Mouse (Mus musculus) myocyte (in vitro differentiated cells): Measurements from ENCODE around the gene Thap4. TPM values are rescaled to one million over a fixed set of nuclear protein-coding genes. Genes with fewer than 3 reads are reported as not detected.

Source experiments
- H3K27me3 ChIP-seq: one replicate; pipeline ENCODE4 v1.6.1; 2011; ENCODE audit not compliant: control insufficient read depth, insufficient read depth, insufficient read length
- H3K36me3 ChIP-seq: one replicate; pipeline ENCODE4 v1.6.1; 2011; ENCODE audit not compliant: control insufficient read depth, insufficient read depth
- H3K4me2 ChIP-seq: one replicate; pipeline ENCODE4 v1.6.1; 2011; ENCODE audit warnings: low read depth, control low read depth
- H3K4me3 ChIP-seq: one replicate; pipeline ENCODE4 v1.5.1; 2011; ENCODE audit warnings: mild to moderate bottlenecking, control low read depth, moderate library complexity
- H3K79me2 ChIP-seq: one replicate; pipeline ENCODE4 v1.6.1; 2011; ENCODE audit not compliant: control insufficient read depth, insufficient read depth
- H3ac ChIP-seq: one replicate; pipeline ENCODE4 v1.6.1; 2011; ENCODE audit not compliant: control insufficient read depth, insufficient read length
- CEBPB ChIP-seq: IDR thresholded peaks from 2 replicates; pipeline ENCODE4 v1.6.1; 2011; ENCODE audit warnings: mild to moderate bottlenecking, moderate library complexity; ENCODE audit not compliant: poor library complexity, insufficient read depth, severe bottlenecking
- E2F4 ChIP-seq: IDR thresholded peaks from one replicate; pipeline ENCODE4 v1.6.1; 2011; ENCODE audit warnings: mild to moderate bottlenecking, control low read depth, moderate library complexity; ENCODE audit not compliant: insufficient read depth
- MAX ChIP-seq: IDR thresholded peaks from one replicate; pipeline ENCODE4 v1.6.1; 2011; ENCODE audit warnings: low read depth, mild to moderate bottlenecking, control low read depth
- MYOD1 ChIP-seq, 3 experiments: IDR thresholded peaks; one replicate each; pipeline ENCODE4 v1.6.1; 2011; ENCODE audit warnings: control low read depth in 2 of 3, low read depth in 2 of 3, mild to moderate bottlenecking in 2 of 3, moderate library complexity in 1 of 3; ENCODE audit not compliant: insufficient read length in 2 of 3, control insufficient read depth in 1 of 3
- MYOG ChIP-seq, 3 experiments: IDR thresholded peaks; one replicate each; pipeline ENCODE4 v1.6.1; 2011; ENCODE audit warnings: control low read depth in 2 of 3, low read depth in 2 of 3, mild to moderate bottlenecking in 2 of 3; ENCODE audit not compliant: insufficient read length in 2 of 3, control insufficient read depth in 1 of 3, insufficient read depth in 1 of 3
- POLR2A ChIP-seq: IDR thresholded peaks from one replicate; pipeline ENCODE4 v1.6.1; 2011; ENCODE audit warnings: low read depth, mild to moderate bottlenecking, control low read depth, moderate library complexity; ENCODE audit not compliant: insufficient read length
- POLR2AphosphoS2 ChIP-seq: IDR thresholded peaks from one replicate; pipeline ENCODE4 v1.6.1; 2011; ENCODE audit warnings: low read depth, control low read depth; ENCODE audit not compliant: insufficient read length
- REST ChIP-seq: IDR thresholded peaks from one replicate; pipeline ENCODE4 v1.6.1; 2011; ENCODE audit warnings: mild to moderate bottlenecking, control low read depth, moderate library complexity; ENCODE audit not compliant: insufficient read depth, insufficient read length
- SRF ChIP-seq: IDR thresholded peaks from one replicate; pipeline ENCODE4 v1.6.1; 2011; ENCODE audit warnings: low read depth; ENCODE audit not compliant: control insufficient read depth, insufficient read length
- TCF12 ChIP-seq: IDR thresholded peaks from one replicate; pipeline ENCODE4 v1.6.1; 2011; ENCODE audit warnings: mild to moderate bottlenecking, control low read depth; ENCODE audit not compliant: poor library complexity, insufficient read depth, severe bottlenecking
- TCF3 ChIP-seq: IDR thresholded peaks from one replicate; pipeline ENCODE4 v1.6.1; 2011; ENCODE audit warnings: low read depth, control low read depth; ENCODE audit not compliant: insufficient read length
- USF1 ChIP-seq: IDR thresholded peaks from one replicate; pipeline ENCODE4 v1.6.1; 2011; ENCODE audit warnings: low read depth, mild to moderate bottlenecking, control low read depth, moderate library complexity
- polyA plus RNA-seq: library from polyadenylated mRNA; unstranded; fragments of >200 nt; fragmentation: generic; extraction: Trizol; gene quantifications from one replicate; pipeline ENCODE4 v1.2.1, GENCODE M21; 2012; ENCODE audit warnings: missing spikeins

Thap4 gene
- polyA plus RNA-seq, 1 experiment = 52.9 TPM

- Histone ChIP-seq H3ac (no peak overlapping the region), H3K27me3 (no peaks in the 10 kb centered on the region), H3K79me2 (no peaks in the 10 kb centered on the region), H3K36me3 (peaks cover 5% of the 10 kb centered on the region), H3K4me2 (no peak overlapping the region), H3K4me3 (no peak overlapping the region)
- TF ChIP-seq REST (no peak), E2F4 (no peak), POLR2A (no peak)
These were observed 49.3 kb downstream of the Thap4 start for GRCm38 (mm10) chr1:93705389-93705788.

- Histone ChIP-seq H3ac (no peak overlapping the region), H3K79me2 (no peaks in the 10 kb centered on the region), H3K36me3 (peaks cover 5% of the 10 kb centered on the region), H3K27me3 (no peaks in the 10 kb centered on the region), H3K4me3 (no peak overlapping the region), H3K4me2 (no peak overlapping the region)
- no peak for TF ChIP-seq MYOD1 (IDR thresholded peaks at IDR 0.05; ENCODE audit: control insufficient read depth in 1 of 3, insufficient read length in 2 of 3, low read depth in 2 of 3)
- no peak for TF ChIP-seq CEBPB
- TF ChIP-seq POLR2AphosphoS2 = no peak
- no peak for TF ChIP-seq TCF12
- no peak for TF ChIP-seq POLR2A
- TF ChIP-seq REST = no peak
These were observed 50.3 kb downstream of the Thap4 start for GRCm38 (mm10) chr1:93704341-93704740.

GRCm38 (mm10) chr1:93703472-93704048 is 51.1 kb downstream of the Thap4 start:
- Histone ChIP-seq H3K27me3 (no peaks in the 10 kb centered on the region), H3K36me3 (peaks cover 5% of the 10 kb centered on the region), H3K79me2 (no peaks in the 10 kb centered on the region), H3ac (no peak overlapping the region), H3K4me3 (no peak overlapping the region), H3K4me2 (no peak overlapping the region)
- TF ChIP-seq MAX (no peak), MYOD1 (IDR thresholded peaks at IDR 0.05; ENCODE audit: control insufficient read depth in 1 of 3, insufficient read length in 2 of 3, low read depth in 2 of 3) (no peak), CEBPB (no peak), MYOG (IDR thresholded peaks at IDR 0.05; ENCODE audit: control insufficient read depth in 1 of 3, insufficient read depth in 1 of 3, insufficient read length in 2 of 3, low read depth in 2 of 3) (no peak), REST (no peak), SRF (no peak)

DNA sequence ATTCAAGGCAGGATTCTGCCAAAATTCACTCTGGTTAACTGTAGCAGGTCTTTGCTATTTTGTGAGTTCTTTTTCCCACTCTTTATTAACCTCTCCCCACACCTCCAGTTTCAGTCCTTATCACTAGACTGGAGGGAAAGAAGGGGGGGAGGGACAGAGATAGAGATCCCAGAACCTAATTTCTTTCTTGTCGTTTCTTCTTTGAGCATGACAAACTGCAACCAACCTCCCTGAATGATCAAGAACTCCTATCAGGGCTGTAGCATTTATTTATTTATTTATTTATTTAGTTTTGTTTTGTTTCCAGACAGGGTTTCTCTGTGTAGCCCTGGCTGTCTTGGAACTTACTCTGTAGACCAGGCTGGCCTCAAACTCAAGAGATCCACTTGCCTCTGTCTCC is 52.6 kb downstream of the Thap4 start:
- no peaks in the 10 kb centered on the region for H3K27me3 ChIP-seq
- no peaks in the 10 kb centered on the region for H3K79me2 ChIP-seq
- no peak for TF ChIP-seq USF1
- TF ChIP-seq POLR2AphosphoS2 = no peak
- no peak for TF ChIP-seq CEBPB
- no peak for TF ChIP-seq TCF3
- TF ChIP-seq MYOD1 (IDR thresholded peaks at IDR 0.05; ENCODE audit: control insufficient read depth in 1 of 3, insufficient read length in 2 of 3, low read depth in 2 of 3) = no peak
- TF ChIP-seq MAX = no peak
- no peak for TF ChIP-seq TCF12
- no peak for TF ChIP-seq POLR2A
- no peak for TF ChIP-seq MYOG (IDR thresholded peaks at IDR 0.05; ENCODE audit: control insufficient read depth in 1 of 3, insufficient read depth in 1 of 3, insufficient read length in 2 of 3, low read depth in 2 of 3)
- TF ChIP-seq SRF = no peak
- TF ChIP-seq E2F4 = no peak

GRCm38 (mm10) chr1:93699159-93699558 is 55.5 kb downstream of the Thap4 start:
- Histone ChIP-seq H3K27me3 (no peaks in the 10 kb centered on the region), H3K36me3 (peaks cover 4% of the 10 kb centered on the region), H3ac (no peak overlapping the region), H3K4me3 (no peak overlapping the region), H3K4me2 (no peak overlapping the region), H3K79me2 (no peaks in the 10 kb centered on the region)
- no peak for TF ChIP-seq POLR2A

More for the DNA sequence above, 52.6 kb downstream of the Thap4 start:
- Histone ChIP-seq H3K4me3 (no peak overlapping the region), H3ac (no peak overlapping the region), H3K36me3 (peaks cover 5% of the 10 kb centered on the region), H3K4me2 (no peak overlapping the region)

DNA sequence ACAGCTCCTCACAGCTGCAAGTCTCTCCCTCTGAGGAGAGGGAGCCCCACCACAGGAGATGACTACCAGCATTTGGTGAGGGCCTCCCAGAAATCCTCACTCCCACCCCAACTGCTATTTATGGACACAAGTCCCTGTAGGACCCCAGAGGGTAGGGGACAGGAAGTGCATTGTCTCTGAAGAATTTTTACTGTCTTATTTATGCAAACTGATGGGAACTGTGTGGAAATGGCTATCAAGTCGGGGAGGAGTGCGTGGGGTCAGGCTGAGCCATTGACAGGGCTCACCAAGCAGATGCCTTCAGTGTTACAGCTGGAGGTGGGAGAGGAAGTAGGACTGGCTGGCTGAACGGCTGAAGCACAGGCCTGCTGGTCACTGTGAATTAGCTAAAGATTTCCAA is 57.3 kb downstream of the Thap4 start:
- no peak overlapping the region for H3K4me3 ChIP-seq
- H3K4me2 ChIP-seq = no peak overlapping the region
- H3ac ChIP-seq = no peak overlapping the region
- H3K27me3 ChIP-seq = no peaks in the 10 kb centered on the region
- H3K36me3 ChIP-seq = peaks cover 4% of the 10 kb centered on the region
- no peaks in the 10 kb centered on the region for H3K79me2 ChIP-seq
- TF ChIP-seq TCF3 = no peak
- TF ChIP-seq TCF12 = no peak
- no peak for TF ChIP-seq SRF
- TF ChIP-seq CEBPB = no peak
- no peak for TF ChIP-seq POLR2AphosphoS2
- TF ChIP-seq USF1 = no peak
- TF ChIP-seq MYOD1 (IDR thresholded peaks at IDR 0.05; ENCODE audit: control insufficient read depth in 1 of 3, insufficient read length in 2 of 3, low read depth in 2 of 3) = no peak
- no peak for TF ChIP-seq MYOG (IDR thresholded peaks at IDR 0.05; ENCODE audit: control insufficient read depth in 1 of 3, insufficient read depth in 1 of 3, insufficient read length in 2 of 3, low read depth in 2 of 3)
- no peak for TF ChIP-seq POLR2A
- TF ChIP-seq E2F4 = no peak
- TF ChIP-seq MAX = no peak
- TF ChIP-seq REST = no peak
